Mouse (Mus musculus) right cerebral cortex, postnatal 10 days (tissue): Measurements from ENCODE around the gene Arfgap2.
A peak's percentile ranks its signal among the peaks of the same experiment; 100 is the strongest.

ENCODE experiments used
- DNase-seq, 2 experiments: peaks; one replicate each; pipeline ENCODE4 v3.0.0; 2021; ENCODE audit warnings: low spot score in 2 of 2

Gene Arfgap2

DNA sequence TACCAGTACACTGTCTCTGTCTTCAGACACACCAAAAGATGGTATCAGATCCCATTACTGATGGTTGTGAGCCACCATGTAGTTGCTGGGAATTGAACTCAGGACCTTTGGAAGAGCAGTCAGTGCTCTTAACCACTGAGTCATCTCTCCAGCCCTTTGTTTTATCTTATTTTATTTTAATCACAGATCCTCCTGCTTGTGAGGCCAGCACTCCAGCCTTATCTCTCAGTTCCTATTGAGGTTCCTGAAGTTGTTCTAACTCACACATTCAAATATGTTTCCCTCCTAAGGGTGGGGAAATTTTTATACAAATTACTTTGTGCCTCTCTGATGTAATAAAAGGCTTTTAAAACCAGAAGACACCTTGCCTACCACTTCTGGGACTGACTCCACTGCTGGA, 41.8 kb downstream of the Arfgap2 start:
- DNase-seq, result no peak

DNA sequence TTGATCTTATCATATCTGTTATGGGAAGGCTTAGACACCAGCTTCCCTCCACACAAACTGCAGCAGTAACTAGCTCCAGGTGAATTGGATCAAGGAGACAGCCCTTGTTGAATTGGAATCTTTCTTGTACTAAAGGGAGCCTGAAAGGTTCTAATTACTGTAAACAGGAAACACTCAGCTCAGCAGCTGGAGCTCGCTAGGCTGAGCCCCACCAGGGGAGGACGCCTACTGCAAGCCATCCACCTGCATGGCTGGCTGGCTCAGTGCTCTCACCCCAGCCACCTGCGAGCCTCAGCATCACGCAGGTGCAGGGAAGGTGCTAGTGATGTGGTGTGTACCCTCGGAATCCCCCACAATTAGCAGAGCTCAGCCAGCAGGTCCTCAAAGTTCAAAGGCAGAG, 43.9 kb downstream of the Arfgap2 start:
- no peak for DNase-seq

DNA sequence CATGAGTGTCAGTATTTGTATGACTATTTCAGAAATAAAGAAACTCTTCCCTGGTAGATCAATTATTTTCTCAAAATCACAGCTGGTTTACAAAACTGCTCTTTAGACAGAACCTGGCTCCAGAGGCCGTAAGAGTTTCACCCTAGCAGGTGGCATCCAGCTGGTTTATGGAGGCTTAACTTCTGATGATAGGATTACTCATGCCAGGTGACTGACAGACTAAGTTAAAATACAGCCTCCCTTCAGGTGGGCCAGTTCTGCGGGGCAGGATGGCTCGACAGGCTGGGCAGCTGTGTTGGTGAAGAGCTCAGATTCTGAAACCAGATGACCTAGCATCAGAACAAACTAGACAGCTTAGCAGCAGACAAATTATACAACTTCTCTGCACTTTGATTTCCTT, 44.8 kb downstream of the Arfgap2 start:
- DNase-seq, result no peak

DNA sequence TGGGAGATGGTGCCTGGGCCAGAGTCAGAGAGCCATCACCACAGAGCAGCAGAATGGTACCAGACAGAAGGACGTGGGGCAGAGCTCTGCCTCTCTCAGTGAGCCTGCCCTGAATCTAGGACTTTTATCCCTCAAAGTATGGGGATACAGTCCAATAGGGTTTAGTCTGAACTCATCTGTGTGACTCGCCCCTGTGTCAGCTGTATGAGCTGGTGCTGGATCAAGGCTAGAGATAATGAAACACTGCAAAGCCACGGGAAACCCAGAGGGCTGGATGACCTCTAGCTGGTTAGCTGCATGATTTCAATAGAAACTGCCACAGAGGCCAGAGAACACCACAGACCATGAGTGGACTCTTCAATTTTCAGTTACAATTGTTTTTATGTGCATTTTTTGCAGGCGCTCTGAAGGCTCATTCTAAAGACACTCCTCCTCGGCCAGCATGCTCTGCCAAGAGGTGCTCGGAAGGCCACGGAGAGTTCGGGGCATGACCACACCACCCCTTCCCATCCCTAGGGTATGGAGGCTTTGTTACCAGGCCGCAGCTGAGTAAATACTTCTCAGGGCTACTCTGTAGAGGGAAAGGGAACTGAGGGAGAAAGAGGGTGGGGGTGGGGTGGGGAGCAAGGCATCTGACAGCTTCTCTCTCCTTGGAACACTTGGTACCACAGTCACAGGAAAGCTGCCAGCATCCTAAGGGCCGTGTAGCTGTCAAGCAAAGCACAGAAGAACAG, 48.0 kb downstream of the Arfgap2 start:
- peak in 1 of 2 experiments; percentile 32 for DNase-seq

DNA sequence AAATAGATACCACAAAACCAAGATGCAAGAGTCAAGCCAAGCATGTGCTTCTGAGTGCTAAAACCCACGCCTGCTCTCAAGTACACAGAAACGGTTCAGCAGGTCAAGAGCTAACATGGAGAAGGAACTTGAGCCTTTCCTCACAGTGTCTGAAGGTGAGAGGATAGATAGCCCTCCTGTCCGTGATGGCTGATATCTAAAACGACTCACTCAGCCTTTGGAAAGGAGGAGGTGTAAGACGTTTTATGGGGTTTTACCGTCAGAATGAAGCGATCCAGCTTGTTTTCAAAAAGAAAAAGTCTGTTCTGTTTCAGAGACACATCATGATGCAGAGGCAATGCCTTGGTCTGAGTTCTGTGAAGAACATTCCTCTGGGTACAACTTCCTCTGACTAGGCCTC, 49.4 kb downstream of the Arfgap2 start:
- no peak for DNase-seq

DNA sequence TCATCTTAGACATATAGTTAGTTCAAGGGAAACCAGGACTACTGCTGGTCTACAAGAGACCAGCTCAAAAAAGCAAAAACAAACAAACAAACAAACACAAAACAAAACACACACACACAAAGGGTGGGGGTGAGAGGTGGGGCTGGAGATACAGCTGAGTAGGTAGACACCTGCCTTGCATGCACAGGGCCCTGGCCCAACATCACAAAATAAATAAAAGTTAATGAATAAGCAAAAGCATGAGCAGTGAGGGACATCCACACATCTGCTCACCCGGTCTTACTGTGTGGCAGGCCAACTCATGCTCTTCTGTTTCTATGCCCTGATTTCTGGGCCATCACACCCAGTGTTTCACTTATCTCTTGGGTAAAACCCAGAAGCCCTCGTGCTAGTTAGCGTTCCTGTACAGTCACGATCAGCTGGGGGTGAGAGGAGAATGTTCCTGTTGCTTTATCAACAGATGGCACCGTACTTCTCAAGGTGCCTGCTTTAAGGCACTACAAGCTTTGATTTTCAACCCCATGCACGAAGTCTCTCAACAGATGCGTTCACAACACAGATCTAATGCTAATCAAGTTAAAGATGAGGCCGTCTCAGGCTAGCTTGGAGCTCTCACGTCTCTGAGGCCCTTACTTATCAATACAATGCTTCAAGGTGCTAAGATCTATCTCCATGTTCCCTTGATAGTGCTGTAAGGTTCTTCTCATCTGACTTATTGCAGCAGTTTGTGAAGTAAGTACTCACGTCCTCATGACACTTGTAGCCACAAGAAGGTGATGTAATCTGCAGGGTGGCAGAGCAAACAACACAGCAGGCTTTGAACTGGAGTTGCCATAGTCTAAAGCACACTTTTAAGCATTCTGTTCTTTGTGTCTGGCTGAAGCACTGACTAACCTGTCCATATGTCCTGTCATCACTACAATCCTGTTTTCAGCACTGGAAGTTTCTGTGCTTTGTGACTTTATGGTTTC, 56.1 kb downstream of the Arfgap2 start:
- DNase-seq, result no peak

DNA sequence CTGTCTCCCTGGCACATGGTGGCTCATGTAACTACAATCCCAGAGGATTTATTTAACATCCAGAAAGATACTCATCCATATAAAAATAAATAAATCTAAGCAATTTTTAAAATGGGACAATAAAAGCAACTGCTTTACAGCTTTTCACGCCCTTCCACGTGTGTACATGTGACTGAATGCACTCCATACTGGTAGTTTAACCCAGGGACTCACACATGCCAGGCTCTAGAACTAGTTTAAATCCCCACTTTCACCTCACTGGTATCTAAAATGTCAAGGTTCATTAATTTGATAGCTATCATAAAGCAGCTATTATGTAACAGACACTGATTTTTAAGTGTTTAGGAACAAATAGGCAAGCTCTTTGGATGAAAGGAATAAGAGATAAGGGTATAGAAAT, 57.1 kb downstream of the Arfgap2 start:
- DNase-seq, result no peak

DNA sequence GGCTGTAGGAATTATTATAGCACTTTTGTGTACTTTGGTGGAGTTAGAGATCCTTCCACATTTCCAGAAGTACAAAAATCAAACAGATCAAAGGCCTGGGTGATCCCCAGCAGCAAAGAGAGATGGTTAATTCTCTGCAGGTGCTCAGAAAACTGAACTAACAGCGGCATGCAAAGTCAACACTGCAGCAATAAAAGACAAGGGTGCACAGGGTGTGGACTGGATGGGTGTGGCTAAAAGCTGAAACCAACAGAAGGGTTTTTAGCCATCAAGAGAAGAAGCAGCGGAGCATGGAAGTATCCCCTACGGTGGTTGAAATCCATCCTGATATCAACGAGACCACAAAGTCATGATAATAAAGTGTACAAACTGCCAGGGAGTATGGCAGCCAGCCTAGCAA, 57.7 kb downstream of the Arfgap2 start:
- DNase-seq, result no peak

DNA sequence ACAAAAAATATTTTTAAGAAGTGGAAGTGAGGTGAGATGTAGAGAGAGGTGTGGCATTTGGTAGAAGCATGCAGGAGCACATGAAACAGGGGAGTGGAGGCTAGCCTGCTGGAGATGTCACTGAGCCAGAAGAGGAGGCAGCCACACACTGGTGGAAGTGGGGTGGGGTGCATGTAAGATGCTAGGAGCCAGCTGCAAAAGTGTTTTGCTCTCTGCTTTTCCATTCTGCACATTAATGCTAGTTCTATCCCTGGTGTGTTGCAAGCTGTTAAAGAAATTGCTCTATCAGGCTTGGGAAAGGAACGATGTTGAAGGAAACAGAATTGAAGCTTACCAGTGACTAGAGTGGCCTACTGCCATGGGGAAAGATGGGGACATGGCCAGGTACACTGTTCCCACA, 59.6 kb downstream of the Arfgap2 start:
- DNase-seq, result peak in 1 of 2 experiments; percentile 26

DNA sequence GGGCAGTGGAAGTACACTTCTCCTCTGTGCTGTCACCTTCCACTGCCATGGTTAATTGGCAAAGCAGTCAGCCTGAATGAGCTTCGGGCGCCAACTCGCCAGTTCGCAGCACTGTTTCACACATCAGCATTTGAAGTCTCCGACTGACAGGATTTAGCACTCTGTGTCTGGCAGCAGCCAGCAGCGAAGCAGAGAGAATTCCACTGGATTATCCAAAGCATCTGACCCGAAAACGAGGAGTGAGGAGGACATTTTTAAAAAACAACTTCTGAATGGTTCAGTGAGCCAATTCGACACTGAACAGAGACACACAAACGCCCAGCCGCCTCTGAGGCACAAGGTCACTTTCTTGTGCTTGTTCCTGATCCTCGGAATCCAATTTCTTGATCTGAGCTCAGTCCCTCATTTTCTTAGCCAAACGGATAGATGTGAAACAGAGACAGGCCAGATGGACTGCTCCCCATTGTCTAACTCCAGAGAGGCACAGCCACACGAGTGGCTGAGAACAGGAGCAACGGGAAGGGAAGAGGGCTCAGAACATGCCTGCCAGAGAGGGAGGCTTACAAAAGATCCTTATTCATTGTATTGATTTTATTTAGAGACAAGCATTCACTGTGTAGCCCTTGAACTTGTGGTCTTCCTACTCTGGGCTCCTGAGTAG, 60.1 kb downstream of the Arfgap2 start:
- DNase-seq, result peak; percentile 70 to 77
